Mouse (Mus musculus): ENCODE data around the gene Zmynd10.

DNA sequence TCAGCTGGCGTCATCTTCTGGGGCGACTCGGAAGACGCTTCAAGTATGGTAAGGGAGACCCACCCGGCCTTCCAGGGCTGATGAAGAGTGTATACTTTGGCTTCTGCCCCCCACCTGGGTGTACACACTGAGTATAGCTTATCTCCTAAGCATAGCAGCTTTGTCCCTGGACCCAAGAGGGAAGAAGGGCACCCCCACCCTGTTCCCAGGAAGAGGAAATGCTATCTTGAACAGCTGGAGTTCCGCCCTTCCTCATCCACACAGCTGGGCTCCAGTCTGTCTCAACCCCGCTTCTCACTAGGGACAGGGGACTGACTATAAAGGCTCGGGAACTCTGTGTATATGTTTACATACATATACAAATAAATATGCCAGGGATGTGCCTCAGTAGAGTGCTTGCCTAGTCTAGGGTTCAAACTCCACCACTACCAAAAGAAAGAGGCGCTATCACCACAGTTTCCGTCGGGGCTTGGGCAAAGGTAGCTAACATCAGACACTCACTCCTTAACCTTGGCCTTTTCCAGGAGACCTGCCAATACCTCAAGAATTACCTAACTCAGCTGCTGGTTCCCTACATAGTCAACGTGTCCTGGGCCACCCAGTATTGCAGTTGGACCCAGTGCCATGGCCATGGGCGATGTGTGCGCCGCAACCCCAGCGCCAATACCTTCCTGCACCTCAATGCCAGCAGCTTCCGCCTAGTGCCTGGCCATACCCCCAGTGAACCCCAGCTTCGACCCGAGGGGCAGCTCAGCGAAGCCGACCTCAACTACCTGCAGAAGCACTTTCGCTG lies 24.6 kb downstream of the Zmynd10 start:
- no peak for TF ChIP-seq CTCF (IDR thresholded peaks at IDR 0.05; ENCODE audit: low read depth, low read length)
- no peak for TF ChIP-seq POLR2A (IDR thresholded peaks at IDR 0.05; ENCODE audit: extremely low read depth, insufficient read depth, low read length)
